Mouse (Mus musculus): Measurements from ENCODE around the gene BC037034.
A peak's percentile ranks its signal among the peaks of the same experiment; 100 is the strongest.
"Not testable (repeated sequence)": the region's sequence is repeated elsewhere in the genome, so short reads cannot be mapped to it uniquely, and the experiment has no call there.

Gene BC037034

DNA sequence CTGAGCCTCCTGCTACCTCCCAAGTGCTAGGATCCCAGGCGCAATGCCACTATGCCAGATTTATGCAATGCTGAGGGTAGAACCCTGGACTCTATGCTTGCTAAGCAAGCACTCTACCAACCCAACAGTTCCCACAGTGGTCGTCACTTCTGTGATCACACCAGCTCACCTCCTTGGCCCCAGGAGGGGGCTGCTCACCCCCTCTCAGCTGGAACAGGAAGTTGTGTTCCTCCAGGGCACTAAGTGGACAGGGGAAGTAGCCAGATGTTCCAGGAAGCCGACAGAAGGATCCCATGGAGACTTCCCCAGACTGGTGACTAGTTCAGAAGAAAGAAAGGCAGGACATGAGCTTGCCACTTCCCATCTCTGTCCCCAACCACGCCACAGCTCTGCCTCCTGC, 1.8 kb downstream of the BC037034 start:
- no peak for DNase-seq (ENCODE audit: low read depth, low spot score)

DNA sequence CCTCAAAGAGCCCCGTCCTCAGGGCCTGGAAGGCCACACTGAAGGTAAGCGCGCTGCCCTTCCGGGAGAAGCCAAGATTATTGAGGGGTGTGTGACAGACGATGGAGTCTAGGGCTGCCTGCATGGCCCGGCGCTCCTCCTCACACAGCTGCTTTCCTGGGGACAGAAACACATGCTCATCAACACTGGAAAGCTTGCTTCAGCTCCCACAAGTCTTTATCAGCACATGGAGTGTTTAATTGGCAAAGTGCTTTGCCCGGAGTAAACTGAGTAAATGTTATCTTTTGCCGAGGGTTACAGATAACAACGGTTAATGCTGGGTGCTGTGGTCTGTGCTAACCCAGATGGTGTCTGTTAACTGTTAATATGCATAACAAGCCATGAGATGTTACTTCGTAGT, 3.0 kb downstream of the BC037034 start:
- DNase-seq (ENCODE audit: low read depth, low spot score): no peak

DNA sequence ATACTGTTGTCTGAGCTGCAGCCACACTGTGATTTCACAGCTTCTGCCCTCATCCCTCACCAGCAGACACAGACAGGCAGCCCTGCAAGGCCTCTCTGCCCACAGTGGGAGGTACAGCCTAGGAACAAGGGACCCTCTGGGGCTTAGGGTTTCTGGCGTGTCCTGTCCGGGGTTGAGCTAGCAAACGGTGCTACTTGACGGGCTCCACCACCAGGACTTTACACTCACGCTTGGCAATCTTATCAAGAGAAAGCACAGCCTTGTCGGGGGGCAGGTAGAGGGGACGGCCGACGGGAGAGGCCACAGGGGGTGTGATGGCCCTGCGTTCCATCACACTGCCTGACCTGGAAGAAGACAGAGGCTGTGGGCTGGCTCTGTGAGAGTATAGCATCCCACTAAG, 3.8 kb downstream of the BC037034 start:
- no peak for DNase-seq (ENCODE audit: low read depth, low spot score)

DNA sequence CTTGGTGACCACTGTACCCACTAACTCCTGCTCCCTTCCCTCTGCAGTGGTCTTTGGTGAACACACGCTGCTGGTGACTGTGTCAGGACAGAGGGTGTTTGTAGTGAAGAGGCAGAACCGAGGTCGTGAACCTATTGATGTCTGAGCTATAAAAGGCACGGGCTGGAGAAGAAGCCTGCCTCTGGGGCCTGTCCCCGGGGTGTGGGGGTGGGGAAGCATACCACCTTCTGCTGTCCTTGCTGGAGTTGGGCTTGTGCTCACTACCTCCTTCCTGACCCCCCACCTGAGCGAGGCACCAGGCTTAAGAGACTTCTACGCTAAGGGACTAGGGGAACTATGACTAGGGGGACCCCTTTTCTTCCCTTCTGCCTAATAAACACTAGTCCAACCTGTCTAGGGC, 4.8 kb downstream of the BC037034 start:
- DNase-seq (ENCODE audit: low read depth, low spot score): no peak

DNA sequence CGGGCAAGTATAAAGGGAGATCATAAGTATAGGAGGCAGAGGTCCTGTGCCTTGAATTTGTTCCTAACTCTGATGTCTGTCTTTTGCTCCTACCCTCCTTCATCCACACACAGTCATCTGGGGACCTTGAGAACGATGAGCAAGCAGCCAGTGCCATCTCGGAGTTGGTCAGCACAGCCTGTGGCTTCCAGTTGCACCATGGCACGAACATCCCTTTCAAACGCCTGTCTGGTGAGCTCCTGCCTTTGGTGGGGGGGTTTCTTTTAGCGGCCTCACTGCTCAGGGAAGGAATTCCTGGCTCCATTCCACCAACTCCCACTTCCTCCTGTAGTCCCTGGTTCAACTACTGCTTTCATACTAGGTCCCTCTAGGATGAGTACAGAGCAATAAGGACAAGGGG, 5.3 kb downstream of the BC037034 start:
- DNase-seq (ENCODE audit: low read depth, low spot score): no peak

DNA sequence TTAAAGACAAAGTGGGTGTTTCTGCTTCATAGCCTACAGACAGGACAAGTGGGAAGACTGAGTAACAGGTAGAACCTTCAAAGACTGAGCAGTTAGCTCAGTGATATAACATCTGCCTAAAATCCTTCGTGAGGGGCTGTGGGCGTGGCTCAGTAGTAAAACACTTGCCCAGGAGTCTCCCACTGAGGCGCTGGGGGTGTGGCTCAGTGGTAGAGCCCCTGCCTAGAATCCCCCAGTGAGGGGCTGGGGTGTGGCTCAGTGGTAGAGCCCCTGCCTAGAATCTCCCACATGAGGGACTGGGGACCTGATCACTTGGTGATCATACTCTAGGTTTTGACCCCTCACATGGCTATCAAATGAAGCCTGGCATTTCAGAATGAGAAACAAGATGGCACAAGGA, 5.8 kb downstream of the BC037034 start:
- DNase-seq (ENCODE audit: low read depth, low spot score): no peak

DNA sequence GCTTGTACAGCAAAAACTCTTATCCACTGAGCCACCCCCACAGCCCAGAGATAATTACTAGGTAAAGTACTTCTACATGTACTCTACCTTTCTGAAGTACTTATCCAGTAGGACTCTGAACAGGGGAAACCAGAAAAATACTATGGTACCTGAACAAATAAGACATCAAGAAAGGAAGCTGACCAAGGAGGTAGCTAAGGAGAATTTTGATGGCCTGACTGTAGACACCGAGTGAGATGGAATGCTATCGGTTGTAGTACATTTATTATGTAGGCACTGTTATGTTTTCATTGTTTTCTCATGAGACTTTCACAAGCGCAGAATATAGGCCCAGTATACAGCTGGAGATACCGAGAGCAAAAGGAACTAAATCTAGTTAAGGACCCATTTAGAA, 6.3 kb downstream of the BC037034 start:
- DNase-seq (ENCODE audit: low read depth, low spot score): no peak

DNA sequence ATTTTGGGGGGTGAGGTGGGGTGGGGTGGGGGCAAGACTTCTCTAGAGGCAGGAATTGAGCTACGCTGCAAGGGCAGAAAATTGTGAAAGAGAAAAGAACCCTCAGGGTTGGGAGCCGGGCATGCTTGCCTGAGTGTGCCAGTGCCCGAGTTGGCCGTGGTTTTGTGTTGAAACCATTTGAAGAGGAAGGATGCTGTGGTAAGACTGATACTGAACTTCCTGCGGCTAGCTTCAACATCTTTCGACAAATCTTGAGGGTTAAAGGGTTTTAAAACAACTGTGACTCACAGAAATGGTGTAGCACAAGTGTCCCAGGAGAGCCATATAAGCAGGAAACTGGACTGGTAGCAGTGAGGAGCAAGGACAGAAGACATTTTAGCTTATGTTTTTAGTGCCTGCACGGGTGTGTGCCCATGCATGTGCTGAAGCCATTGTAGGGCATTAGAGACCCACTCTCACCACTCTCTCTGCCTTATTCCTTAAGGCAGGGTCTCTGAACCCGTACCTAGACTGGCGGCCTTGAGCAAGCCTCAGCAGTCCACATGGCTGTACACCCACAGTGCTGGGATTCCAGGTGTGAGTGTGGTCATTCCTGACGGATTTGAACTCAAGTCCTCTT, 6.8 kb downstream of the BC037034 start:
- no peak for DNase-seq (ENCODE audit: low read depth, low spot score)

DNA sequence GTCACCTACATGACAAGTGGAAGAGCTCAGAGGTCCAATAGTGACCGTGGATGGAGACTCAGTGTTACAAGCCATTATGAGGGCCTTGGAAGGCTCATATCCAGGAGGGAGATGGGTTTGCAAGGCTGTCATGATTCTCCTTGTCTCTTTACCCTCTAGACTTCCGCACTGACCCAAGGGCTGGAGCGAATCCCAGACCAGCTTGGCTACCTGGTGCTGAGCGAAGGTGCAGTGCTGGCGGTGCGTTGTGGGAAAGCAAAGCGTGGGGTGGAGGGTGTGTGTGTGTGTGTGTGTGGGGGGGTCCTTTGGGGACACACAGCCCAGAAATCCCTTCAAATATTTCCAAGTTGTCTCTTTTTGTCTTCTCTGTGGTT, 7.8 kb downstream of the BC037034 start:
- no peak for DNase-seq (ENCODE audit: low read depth, low spot score)

DNA sequence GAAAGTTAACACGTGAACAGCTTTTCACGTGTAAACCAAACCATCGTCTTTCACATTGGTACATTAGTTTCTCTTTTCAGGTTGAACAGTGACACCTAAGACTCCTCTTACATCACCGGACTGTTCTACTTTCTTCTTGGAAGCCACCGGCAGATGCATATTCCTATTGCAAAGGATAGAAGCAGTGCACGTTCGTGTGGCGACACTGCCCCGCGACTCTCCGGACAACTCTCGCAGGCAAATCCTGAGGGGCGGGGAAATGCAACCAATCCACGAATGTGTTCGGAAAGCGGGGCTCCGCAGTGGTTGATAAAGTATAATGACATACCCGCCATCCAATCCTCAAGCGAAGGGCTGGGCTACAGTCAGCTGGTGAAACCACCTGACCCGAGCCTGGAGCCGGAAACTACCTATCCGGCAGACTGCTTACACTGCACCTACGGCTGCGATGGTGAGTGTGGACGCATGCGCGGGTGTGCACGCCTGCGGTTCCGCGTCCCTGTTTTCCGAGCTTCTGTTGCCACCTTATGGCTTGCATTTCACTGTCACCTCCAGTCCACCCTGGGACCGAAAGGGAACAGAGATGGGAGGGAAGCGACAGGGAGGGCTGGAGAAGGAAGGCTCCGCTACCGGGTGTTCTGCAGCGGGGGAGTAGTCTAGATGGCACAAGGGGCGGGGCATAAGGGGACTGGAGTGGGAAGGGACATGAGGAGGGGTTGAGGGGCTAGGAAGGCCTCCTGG, 8.3 kb downstream of the BC037034 start, which contains the start of gene Lamtor4:
Lamtor4 (plus strand) TSS at position 130 of the 741 bp plus-strand sequence.
- DNase-seq (ENCODE audit: low read depth, low spot score): peak; percentile 94

DNA sequence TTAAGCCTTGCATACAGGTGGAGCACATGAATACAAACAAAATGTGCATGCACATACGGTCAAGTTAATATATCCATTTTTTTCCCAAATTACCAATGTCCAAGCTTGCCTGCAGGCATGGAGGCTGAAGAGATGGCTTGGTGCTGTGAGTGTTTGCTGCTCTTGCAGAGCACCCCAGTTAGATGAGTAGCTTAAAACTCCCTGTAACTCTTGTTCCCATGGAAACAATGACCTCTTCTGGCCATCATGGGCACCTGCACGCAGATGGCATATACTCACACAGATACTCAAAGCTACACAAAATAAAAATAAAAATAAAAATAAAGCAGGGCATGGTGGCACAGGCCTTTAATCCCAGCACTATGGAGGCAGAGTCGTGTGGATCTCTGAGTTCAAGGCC, 10.8 kb downstream of the BC037034 start:
- no peak for DNase-seq (ENCODE audit: low read depth, low spot score)

DNA sequence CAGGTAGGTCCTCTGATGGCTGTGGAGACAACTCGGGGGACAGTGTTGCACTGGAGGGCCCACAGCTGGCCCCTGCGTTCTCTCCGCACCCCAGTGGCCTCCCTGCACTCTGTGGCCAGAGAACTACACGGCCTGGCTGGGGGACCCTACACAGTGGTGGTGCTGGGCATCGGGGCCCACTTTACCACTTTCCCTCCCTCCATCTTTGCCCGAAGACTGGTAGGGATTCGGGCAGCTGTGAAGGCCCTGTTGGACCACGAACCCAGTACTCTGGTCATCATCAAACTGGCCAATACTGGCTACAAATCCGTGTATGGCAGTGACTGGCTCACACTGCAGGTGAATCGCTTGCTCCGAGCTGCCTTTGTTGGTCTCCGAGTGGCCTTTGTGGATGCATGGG, 12.7 kb downstream of the BC037034 start:
- no peak for DNase-seq (ENCODE audit: low read depth, low spot score)

DNA sequence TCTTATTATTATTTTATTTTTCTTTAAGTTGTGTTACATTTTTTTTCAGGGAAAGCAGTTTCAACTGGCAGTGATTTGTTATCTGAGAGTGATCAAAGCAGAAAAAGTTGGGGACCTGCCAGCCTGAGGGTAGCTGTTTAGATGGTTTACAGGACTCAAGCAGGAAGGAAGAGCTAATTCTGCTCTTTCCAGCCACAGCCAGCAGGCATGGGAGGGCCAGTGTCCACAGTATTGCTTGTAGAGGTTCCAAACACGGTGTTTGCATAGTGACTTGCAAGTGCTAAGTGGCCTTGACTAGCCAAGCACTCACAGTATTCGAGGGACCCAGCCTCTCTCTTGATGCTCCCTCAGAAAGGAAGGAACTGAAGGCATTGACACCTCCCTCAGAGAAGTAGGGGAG, 22.3 kb downstream of the BC037034 start:
- no peak for DNase-seq (ENCODE audit: low read depth, low spot score)

DNA sequence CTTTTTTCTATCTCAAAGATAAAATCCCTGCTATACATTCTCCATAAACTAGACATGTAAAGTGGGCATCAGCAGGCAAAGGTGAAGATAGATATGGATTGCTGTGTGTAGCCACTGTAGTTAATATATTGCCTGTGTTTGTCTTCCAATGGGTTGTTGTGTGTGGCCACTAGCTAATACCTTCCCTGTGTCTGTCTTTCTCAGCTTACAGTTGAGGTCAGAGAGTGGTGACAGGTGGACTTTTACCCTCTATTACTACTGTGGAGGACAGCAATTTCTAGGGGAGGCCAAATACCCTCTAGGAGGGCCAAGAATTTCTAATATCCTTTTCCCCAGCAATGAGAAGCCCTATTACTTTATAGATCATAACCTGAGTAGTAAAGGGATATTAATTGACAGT, 29.6 kb downstream of the BC037034 start:
- DNase-seq (ENCODE audit: low read depth, low spot score): no peak

DNA sequence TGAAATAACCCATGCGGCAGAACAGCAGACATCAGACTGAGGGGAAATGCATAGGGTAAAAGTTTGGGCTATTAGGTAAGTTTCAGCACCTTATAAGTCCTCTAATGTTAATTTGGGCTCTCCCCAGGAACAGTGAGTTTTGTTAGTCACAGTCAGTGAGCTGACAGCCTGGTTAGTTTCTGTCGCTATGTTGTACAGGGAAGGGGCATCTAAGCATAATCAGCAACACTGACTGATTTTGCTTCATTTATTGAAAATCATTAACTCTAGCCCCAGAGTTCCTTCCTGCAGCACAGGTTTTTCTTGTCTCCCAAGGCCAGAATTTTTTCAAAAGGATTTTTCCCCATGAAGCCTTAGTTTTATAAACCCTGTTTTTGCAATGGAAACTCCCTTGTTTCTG, 30.1 kb downstream of the BC037034 start:
- no peak for DNase-seq (ENCODE audit: low read depth, low spot score)

DNA sequence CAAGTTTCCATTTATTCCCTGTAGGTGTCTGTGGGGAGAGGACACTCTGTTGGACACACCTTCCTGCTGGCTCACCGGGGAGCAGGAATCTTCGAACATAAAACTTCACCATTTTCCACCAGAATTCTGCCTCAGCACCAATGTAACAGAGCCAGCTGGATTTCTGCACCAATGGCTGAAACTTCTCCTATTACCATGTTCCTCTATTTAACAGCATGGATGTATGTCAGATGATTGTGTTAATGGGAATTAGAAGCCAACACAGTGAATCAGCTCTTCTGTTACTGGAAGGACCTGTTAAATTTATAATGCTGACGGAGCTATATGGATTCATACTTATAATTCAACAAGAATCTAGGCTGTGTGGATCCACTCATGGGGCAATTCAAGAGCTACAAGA, 34.3 kb downstream of the BC037034 start:
- DNase-seq (ENCODE audit: low read depth, low spot score): no peak

DNA sequence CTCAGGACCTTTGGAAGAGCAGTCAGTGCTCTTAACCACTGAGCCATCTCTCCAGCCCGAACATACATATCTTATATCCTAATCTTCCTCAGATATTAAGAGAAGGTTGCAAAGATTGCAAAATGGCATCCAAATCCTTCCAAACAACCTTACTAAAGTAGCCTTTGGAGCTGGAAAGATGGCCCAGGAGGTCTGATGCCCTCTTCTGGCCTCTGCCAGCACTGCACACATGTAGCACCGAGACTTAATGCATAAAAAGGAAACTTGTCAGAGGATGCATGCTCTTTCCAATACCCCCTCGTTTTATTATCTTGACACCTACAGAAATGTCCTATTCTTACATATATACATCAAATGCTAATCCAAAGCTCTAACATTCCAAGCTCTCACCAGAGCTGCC, 35.8 kb downstream of the BC037034 start:
- no peak for DNase-seq (ENCODE audit: low read depth, low spot score)

DNA sequence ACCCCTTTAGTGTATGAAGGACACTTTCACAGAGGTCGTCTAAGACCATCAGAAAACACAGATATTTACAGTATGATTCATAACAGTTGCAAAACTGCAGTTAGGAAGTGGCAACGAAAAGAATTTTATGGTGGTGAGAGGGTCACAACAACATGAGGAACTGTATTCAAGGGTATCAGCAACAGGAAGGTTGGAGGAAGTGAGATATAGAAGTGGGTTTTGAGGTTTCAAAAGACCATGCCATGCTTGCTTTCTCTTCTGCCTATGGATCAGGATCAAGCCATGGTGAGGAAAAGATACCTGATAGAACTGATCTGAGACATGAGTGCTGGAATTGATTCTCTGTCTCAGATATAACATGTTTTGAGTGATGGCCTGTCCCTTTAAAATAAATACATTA, 36.5 kb downstream of the BC037034 start:
- DNase-seq (ENCODE audit: low read depth, low spot score): no peak

DNA sequence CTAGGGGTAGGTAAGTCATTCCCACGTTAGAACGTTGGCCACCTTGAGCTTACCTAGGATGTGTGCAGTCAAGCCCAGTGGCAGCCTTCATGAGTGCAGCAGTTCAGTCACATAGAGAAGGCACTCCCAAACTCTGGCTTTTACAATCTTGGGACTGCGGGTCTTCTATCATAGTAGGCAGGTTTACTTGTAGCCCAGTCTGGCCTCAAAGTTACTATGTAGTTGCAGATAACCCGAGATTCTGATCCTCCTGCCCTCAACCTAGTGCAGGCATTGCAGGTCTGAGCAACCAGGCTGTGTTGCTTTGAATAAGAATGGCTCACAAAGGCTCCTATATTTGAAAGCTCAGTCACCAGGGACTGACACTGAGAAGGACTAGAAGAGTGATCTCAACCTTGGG, 37.3 kb downstream of the BC037034 start:
- DNase-seq (ENCODE audit: low read depth, low spot score): no peak

DNA sequence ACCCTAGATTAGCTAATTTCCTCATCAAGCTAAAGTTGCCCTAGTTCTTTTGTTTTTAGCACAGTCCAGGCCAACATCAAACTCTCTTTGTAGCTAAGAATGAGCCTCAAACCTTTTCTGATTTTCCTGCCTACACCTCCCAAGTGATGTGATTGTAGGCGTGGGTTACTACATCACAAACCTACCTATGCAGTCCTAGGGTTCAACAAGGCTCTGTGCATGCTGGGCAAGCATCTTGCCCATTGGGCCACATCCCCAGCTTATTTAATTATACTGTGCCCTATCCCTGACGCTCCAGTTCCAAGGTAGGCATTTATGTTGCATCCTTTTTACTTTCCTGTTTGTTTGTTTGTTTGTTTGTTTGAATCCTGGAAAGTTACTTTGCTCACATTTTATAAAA, 38.1 kb downstream of the BC037034 start, which contains the start of gene Nxpe5:
Nxpe5 (plus strand) TSS at position 199 of the 400 bp plus-strand sequence.
- no peak for DNase-seq (ENCODE audit: low read depth, low spot score)

DNA sequence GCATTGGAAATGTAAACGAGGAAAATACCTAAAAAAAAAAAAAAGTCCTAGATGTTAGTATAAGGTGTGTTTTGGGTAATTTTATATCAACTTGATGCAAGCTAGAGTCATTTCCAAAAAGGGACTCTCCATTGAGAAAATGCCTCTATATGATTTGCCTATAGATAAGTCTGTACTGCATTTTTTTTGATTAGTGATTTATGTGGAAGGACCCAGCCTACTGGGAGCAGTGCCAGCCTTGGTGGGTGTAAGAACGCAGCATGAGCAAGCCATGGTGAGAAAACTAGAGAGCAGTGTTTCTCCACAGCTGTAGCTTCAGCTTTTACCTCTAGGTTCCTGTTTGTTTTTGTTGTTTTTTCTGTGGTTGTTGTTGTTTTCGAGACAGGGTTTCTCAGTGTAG, 40.5 kb downstream of the BC037034 start:
- DNase-seq (ENCODE audit: low read depth, low spot score): no peak

DNA sequence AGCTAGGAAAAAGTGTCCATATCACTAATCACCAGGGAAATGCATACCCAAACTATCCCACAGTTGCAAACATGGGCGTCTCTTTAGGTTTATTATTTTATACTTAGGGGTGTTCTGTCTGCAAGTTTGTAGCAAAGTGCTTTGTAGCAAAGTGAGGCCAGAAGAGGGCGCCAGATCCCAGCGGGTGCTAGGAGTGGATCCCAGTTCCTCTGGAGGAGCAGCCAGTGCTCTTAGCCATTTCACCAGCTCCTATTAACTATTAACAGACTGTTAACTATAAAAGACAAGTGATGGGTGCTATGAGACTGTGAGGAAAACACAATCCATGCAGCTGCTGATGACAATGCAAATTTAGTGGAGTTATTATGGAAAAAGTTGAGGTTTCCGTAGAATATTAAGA, 41.7 kb downstream of the BC037034 start:
- DNase-seq (ENCODE audit: low read depth, low spot score): peak; percentile 61

DNA sequence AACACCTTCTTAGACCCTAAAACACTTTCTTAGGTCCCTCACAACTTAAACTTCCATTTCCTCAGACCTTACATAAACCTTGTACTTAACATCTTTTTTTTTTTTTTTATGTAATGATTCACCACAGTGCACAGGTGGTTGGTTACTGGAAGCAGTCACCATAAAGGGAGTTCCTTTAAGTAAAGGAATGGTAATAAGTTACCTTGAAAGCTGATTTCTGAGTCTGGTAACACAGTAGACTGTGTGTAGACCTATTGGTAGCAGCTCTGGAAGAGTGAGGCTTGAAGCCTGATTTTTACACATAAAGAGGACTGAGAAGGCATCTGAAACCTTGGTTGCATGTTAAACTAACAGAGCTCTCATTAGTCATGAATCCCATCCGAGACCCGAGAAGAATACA, 44.0 kb downstream of the BC037034 start:
- DNase-seq (ENCODE audit: low read depth, low spot score): no peak

DNA sequence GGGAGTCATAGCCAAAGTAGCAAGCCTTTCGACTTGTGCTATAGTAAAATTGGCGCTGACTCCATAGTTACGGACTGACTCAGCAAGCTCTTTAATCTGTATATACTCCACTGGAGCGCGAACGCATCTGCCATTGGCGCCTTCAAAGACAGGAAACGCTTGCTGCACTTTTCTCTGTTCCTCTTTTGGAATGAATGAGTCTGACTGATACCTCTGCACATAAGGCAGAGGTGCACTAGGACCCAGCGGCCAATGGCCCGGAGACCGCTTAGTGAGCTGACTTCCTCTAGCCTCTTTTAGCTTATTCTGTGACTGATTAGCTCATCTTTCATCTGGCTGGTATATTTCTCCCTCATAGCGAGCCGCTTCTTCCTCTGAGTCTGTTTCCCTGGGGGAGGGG, 47.2 kb downstream of the BC037034 start:
- not testable (repeated sequence) for DNase-seq (ENCODE audit: low read depth, low spot score)

Data from forelimb bud, embryonic 11.5 days (tissue).